Mouse (Mus musculus) erythroblast, adult 5-6 weeks (primary cell): ENCODE measurements around the gene Nfatc4. TPM values are rescaled to one million over a fixed set of nuclear protein-coding genes. Genes with fewer than 3 reads are reported as not detected.

ENCODE experiments used
- ATAC-seq: replicated peaks from 2 replicates; pipeline ENCODE4 v1.8.0; 2016; ENCODE audit warnings: moderate number of reproducible peaks, mild to moderate bottlenecking, moderate TSS enrichment, inconsistent platforms; ENCODE audit not compliant: poor library complexity, low FRiP score, severe bottlenecking
- total RNA-seq, 2 experiments: library from RNA; stranded (forward) in 1 of 2; stranded (reverse) in 1 of 2; fragments of 150-400 nt in 1 of 2; fragments of 200-764, 138-1000 nt in 1 of 2; gene quantifications; 2 replicates each; pipeline versions ENCODE4 v1.2.3 to v1.2.4; 2015 to 2017; ENCODE audit warnings: low replicate concordance in 2 of 2

Gene Nfatc4
- total RNA-seq, 2 experiments from 2014 or later = not detected

DNA sequence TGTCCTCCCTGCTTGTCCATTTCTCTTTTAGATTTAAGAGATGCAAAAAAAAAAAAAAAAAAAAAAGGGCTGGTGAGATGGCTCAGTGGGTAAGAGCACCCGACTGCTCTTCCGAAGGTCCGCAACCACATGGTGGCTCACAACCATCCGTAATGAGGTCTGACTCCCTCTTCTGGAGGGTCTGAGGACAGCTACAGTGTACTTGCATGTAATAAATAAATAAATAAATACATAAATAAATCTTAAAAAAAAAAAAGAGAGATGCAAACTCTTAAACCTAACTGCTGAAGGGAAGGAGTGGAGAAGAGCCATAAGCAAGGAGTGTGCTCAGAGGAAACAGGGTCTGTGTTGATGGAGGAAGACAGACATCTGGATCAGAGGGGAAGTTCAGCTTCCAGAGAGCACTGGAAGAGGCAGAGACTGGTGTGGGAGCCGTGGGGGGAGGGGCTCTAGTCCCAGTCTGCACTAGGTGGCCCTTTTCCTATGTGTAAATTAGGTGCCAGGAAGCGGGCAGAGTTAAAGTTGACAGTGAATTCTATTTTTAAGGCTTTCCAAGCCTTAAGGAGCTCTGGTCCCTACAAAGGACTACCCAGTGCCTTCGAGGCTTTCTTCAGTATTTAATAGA is 55.5 kb downstream of the Nfatc4 start:
- ATAC-seq = no peak

DNA sequence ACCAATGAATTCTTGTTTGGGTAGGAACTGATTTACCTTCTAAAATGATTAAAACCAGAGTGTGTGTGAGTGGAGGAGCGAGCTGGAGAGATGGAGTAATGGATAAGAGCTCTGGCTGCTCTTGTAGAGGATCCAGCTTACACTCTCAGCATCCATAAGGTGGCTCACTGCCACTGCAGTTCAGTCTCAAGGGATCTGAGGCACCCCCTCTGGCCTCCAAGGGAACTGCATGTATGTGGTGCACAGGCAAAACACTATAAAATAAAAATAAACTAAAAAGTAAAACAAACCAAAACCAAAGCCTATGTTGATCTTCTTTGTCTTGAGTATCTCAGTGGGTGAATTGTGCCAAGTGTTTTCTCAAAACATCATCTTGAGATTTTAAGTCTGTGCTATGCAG is 56.7 kb downstream of the Nfatc4 start:
- ATAC-seq = peak; percentile 86

DNA sequence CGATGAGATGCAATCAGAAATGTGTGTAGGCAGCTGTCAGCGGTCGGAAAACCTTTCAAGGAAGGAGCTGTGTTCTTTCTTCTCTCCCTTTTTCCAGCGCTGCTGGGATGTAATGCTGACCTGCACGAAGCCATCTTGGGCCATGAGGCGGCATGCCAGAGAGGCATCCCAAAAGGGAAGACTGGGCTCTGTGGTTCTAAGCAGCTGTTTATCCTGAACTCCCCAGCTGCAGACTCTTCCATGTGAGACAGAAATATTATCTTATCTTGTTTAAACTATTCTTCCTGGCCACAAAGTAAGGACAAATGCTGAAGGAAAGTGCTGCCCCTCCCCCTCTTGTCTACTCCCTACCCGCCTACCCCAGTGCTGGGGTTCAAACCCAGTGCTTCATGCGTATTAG is 58.0 kb downstream of the Nfatc4 start:
- no peak for ATAC-seq

DNA sequence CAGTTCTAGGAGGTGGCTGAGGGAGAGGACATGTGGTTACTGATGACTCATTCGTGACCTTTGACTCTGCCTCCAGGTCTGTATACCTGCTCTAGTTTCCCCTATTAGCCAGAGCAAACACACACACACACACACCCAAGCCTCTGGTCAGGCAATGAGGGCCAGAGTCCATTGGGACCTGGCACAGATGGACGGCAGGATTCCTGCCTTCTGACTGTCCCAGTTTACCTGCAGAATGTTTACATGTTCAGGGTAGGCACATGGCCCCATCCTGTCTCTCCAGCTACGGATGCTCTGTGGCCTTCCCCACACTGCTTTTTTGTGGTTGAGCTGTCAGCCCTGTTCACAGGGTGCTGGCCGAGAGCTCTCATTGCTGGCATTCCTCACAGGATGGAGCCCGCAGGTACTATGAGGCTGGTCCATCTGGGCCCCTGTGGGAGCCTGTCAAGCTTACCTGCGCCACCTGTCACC is 59.3 kb downstream of the Nfatc4 start:
- no peak for ATAC-seq

DNA sequence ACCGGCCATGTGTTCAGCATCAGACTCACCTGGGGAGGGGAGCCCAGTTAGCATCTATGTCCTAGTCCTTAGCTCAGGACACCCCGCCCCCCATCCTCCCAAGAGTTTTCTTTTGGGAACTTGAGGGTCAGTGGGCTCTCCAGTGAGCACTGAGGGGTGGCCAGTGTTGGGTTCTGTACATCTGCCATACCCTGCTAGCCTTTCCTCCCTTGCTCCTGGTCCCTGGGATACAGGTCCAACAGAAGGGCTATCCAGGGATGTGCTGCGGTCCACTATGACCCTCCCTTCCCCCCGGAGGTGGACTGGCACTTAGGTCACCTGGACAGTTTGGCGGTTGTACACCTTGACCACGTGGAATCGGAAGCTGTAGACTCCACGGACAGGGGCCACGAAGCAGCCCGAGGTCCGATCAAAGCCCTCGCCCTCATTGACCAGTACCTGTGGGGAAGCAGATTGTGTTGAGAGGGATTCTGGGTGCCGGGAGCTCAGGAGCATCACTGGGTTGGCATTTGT is 60.3 kb downstream of the Nfatc4 start:
- ATAC-seq = no peak

Other genes starting within 250 kb of the Nfatc4 start
Only the 30 nearest of the 34 such genes appear.
- gene Psme2, start 232.0 kb upstream of the Nfatc4 start, total RNA-seq (2015; ENCODE audit: low replicate concordance) = 74.0 and 102 TPM in 2 replicates
- 83.1 and 86.1 TPM in 2 replicates for gene Psme2, start 232.0 kb upstream of the Nfatc4 start, total RNA-seq (2017; ENCODE audit: low replicate concordance)
- gene Rnf31, start 231.4 kb upstream of the Nfatc4 start, total RNA-seq (2015; ENCODE audit: low replicate concordance) = 6.5 and 9.4 TPM in 2 replicates
- 7.1 and 8.9 TPM in 2 replicates for gene Rnf31, start 231.4 kb upstream of the Nfatc4 start, total RNA-seq (2017; ENCODE audit: low replicate concordance)
- gene Irf9, start 219.6 kb upstream of the Nfatc4 start, total RNA-seq (2015; ENCODE audit: low replicate concordance) = 65.1 and 69.8 TPM in 2 replicates
- 104 and 106 TPM in 2 replicates for gene Irf9, start 219.6 kb upstream of the Nfatc4 start, total RNA-seq (2017; ENCODE audit: low replicate concordance)
- gene Rec8, start 205.1 kb upstream of the Nfatc4 start, total RNA-seq (2015; ENCODE audit: low replicate concordance) = 1.7 TPM in 1 of 2 replicates, not detected in the other
- 0.84 and 2.2 TPM in 2 replicates for gene Rec8, start 205.1 kb upstream of the Nfatc4 start, total RNA-seq (2017; ENCODE audit: low replicate concordance)
- gene Ipo4, start 187.2 kb upstream of the Nfatc4 start, total RNA-seq (2015; ENCODE audit: low replicate concordance) = 3.7 and 29.7 TPM in 2 replicates
- gene Ipo4, start 187.2 kb upstream of the Nfatc4 start, total RNA-seq (2017; ENCODE audit: low replicate concordance) = 7.0 and 13.8 TPM in 2 replicates
- 0.96 and 5.4 TPM in 2 replicates for gene Gm49378, start 185.2 kb upstream of the Nfatc4 start, total RNA-seq (2015; ENCODE audit: low replicate concordance)
- gene Gm49378, start 185.2 kb upstream of the Nfatc4 start, total RNA-seq (2017; ENCODE audit: low replicate concordance) = 5.4 TPM in 1 of 2 replicates, not detected in the other
- 9.6 and 14.2 TPM in 2 replicates for gene Tm9sf1, start 179.3 kb upstream of the Nfatc4 start, total RNA-seq (2015; ENCODE audit: low replicate concordance)
- gene Tm9sf1, start 179.3 kb upstream of the Nfatc4 start, total RNA-seq (2017; ENCODE audit: low replicate concordance) = 12.0 and 20.5 TPM in 2 replicates
- gene Tssk4, start 173.0 kb upstream of the Nfatc4 start, total RNA-seq (2015; ENCODE audit: low replicate concordance) = 0.84 TPM in 1 of 2 replicates, not detected in the other
- 0.28 and 0.68 TPM in 2 replicates for gene Tssk4, start 173.0 kb upstream of the Nfatc4 start, total RNA-seq (2017; ENCODE audit: low replicate concordance)
- gene Mdp1, start 162.6 kb upstream of the Nfatc4 start, total RNA-seq (2015; ENCODE audit: low replicate concordance) = 4.6 and 10.4 TPM in 2 replicates
- 7.1 and 8.4 TPM in 2 replicates for gene Mdp1, start 162.6 kb upstream of the Nfatc4 start, total RNA-seq (2017; ENCODE audit: low replicate concordance)
- gene Gmpr2, start 151.2 kb upstream of the Nfatc4 start, total RNA-seq (2015; ENCODE audit: low replicate concordance) = 1.5 and 2.7 TPM in 2 replicates
- 6.9 and 8.5 TPM in 2 replicates for gene Gmpr2, start 151.2 kb upstream of the Nfatc4 start, total RNA-seq (2017; ENCODE audit: low replicate concordance)
- 89.5 and 91.3 TPM in 2 replicates for gene Nedd8, start 151.0 kb upstream of the Nfatc4 start, total RNA-seq (2015; ENCODE audit: low replicate concordance)
- gene Nedd8, start 151.0 kb upstream of the Nfatc4 start, total RNA-seq (2017; ENCODE audit: low replicate concordance) = 66.5 and 67.1 TPM in 2 replicates
- 7.7 and 10.2 TPM in 2 replicates for gene Tinf2, start 141.3 kb upstream of the Nfatc4 start, total RNA-seq (2015; ENCODE audit: low replicate concordance)
- 12.9 and 13.1 TPM in 2 replicates for gene Tinf2, start 141.3 kb upstream of the Nfatc4 start, total RNA-seq (2017; ENCODE audit: low replicate concordance)
- 0.96 TPM in 1 of 2 replicates, not detected in the other for gene Tgm1, start 109.2 kb upstream of the Nfatc4 start, total RNA-seq (2015; ENCODE audit: low replicate concordance)
- gene Tgm1, start 109.2 kb upstream of the Nfatc4 start, total RNA-seq (2017; ENCODE audit: low replicate concordance) = 0.14 and 0.85 TPM in 2 replicates
- 2.3 and 5.4 TPM in 2 replicates for gene Rabggta, start 100.9 kb upstream of the Nfatc4 start, total RNA-seq (2015; ENCODE audit: low replicate concordance)
- gene Rabggta, start 100.9 kb upstream of the Nfatc4 start, total RNA-seq (2017; ENCODE audit: low replicate concordance) = 2.1 and 2.2 TPM in 2 replicates
- gene Dhrs1, start 77.5 kb upstream of the Nfatc4 start, total RNA-seq (2015; ENCODE audit: low replicate concordance) = 22.4 and 27.1 TPM in 2 replicates
- gene Dhrs1, start 77.5 kb upstream of the Nfatc4 start, total RNA-seq (2017; ENCODE audit: low replicate concordance) = 3.9 and 14.9 TPM in 2 replicates
- gene Nop9, start 77.5 kb upstream of the Nfatc4 start, total RNA-seq (2015; ENCODE audit: low replicate concordance) = 6.5 and 11.3 TPM in 2 replicates
- 3.7 and 3.9 TPM in 2 replicates for gene Nop9, start 77.5 kb upstream of the Nfatc4 start, total RNA-seq (2017; ENCODE audit: low replicate concordance)
- 2.1 TPM in 1 of 2 replicates, not detected in the other for gene Cideb, start 64.7 kb upstream of the Nfatc4 start, total RNA-seq (2015; ENCODE audit: low replicate concordance)
- 0.94 TPM in 1 of 2 replicates, not detected in the other for gene Cideb, start 64.7 kb upstream of the Nfatc4 start, total RNA-seq (2017; ENCODE audit: low replicate concordance)
- not detected in 2 replicates for gene Ltb4r2, start 61.7 kb upstream of the Nfatc4 start, total RNA-seq (2015; ENCODE audit: low replicate concordance)
- 0.14 TPM in 1 of 2 replicates, not detected in the other for gene Ltb4r2, start 61.7 kb upstream of the Nfatc4 start, total RNA-seq (2017; ENCODE audit: low replicate concordance)
- gene Ltb4r1, start 57.2 kb upstream of the Nfatc4 start, total RNA-seq (2015; ENCODE audit: low replicate concordance) = 6.3 and 14.8 TPM in 2 replicates
- gene Ltb4r1, start 57.2 kb upstream of the Nfatc4 start, total RNA-seq (2017; ENCODE audit: low replicate concordance) = 9.3 and 21.8 TPM in 2 replicates
- not detected in 2 replicates for gene Adcy4, start 39.0 kb upstream of the Nfatc4 start, total RNA-seq (2015; ENCODE audit: low replicate concordance)
- not detected in 2 replicates for gene Adcy4, start 39.0 kb upstream of the Nfatc4 start, total RNA-seq (2017; ENCODE audit: low replicate concordance)
- 17.1 and 22.6 TPM in 2 replicates for gene Ripk3, start 34.3 kb upstream of the Nfatc4 start, total RNA-seq (2015; ENCODE audit: low replicate concordance)
- gene Ripk3, start 34.3 kb upstream of the Nfatc4 start, total RNA-seq (2017; ENCODE audit: low replicate concordance) = 6.7 and 7.2 TPM in 2 replicates
- gene Nynrin, start 30.9 kb downstream of the Nfatc4 start, total RNA-seq (2015; ENCODE audit: low replicate concordance) = 0.38 and 0.84 TPM in 2 replicates
- 0.42 and 0.77 TPM in 2 replicates for gene Nynrin, start 30.9 kb downstream of the Nfatc4 start, total RNA-seq (2017; ENCODE audit: low replicate concordance)
- not detected in 2 replicates for gene Cbln3, start 61.2 kb downstream of the Nfatc4 start, total RNA-seq (2015; ENCODE audit: low replicate concordance)
- 0.14 TPM in 1 of 2 replicates, not detected in the other for gene Cbln3, start 61.2 kb downstream of the Nfatc4 start, total RNA-seq (2017; ENCODE audit: low replicate concordance)
- 30.7 and 36.4 TPM in 2 replicates for gene Khnyn, start 61.8 kb downstream of the Nfatc4 start, total RNA-seq (2015; ENCODE audit: low replicate concordance)
- gene Khnyn, start 61.8 kb downstream of the Nfatc4 start, total RNA-seq (2017; ENCODE audit: low replicate concordance) = 122 and 126 TPM in 2 replicates
- gene Sdr39u1, start 77.1 kb downstream of the Nfatc4 start, total RNA-seq (2015; ENCODE audit: low replicate concordance) = 1.3 TPM in 2 replicates
- 3.5 and 10.6 TPM in 2 replicates for gene Sdr39u1, start 77.1 kb downstream of the Nfatc4 start, total RNA-seq (2017; ENCODE audit: low replicate concordance)
- not detected in 2 replicates for gene Cma1, start 121.5 kb downstream of the Nfatc4 start, total RNA-seq (2015; ENCODE audit: low replicate concordance)
- not detected in 2 replicates for gene Cma1, start 121.5 kb downstream of the Nfatc4 start, total RNA-seq (2017; ENCODE audit: low replicate concordance)
- gene Cma2, start 127.8 kb downstream of the Nfatc4 start, total RNA-seq (2015; ENCODE audit: low replicate concordance) = not detected in 2 replicates
- not detected in 2 replicates for gene Cma2, start 127.8 kb downstream of the Nfatc4 start, total RNA-seq (2017; ENCODE audit: low replicate concordance)
- not detected in 2 replicates for gene Mcpt1, start 194.8 kb downstream of the Nfatc4 start, total RNA-seq (2015; ENCODE audit: low replicate concordance)
- not detected in 2 replicates for gene Mcpt1, start 194.8 kb downstream of the Nfatc4 start, total RNA-seq (2017; ENCODE audit: low replicate concordance)
- gene Mcpt9, start 207.4 kb downstream of the Nfatc4 start, total RNA-seq (2015; ENCODE audit: low replicate concordance) = not detected in 2 replicates
- not detected in 2 replicates for gene Mcpt9, start 207.4 kb downstream of the Nfatc4 start, total RNA-seq (2017; ENCODE audit: low replicate concordance)
- not detected in 2 replicates for gene Mcpt2, start 218.9 kb downstream of the Nfatc4 start, total RNA-seq (2015; ENCODE audit: low replicate concordance)
- 0.84 TPM in 1 of 2 replicates, not detected in the other for gene Mcpt2, start 218.9 kb downstream of the Nfatc4 start, total RNA-seq (2017; ENCODE audit: low replicate concordance)